Mouse (Mus musculus): Measurements from ENCODE around the gene Celf2.

Gene Celf2

DNA sequence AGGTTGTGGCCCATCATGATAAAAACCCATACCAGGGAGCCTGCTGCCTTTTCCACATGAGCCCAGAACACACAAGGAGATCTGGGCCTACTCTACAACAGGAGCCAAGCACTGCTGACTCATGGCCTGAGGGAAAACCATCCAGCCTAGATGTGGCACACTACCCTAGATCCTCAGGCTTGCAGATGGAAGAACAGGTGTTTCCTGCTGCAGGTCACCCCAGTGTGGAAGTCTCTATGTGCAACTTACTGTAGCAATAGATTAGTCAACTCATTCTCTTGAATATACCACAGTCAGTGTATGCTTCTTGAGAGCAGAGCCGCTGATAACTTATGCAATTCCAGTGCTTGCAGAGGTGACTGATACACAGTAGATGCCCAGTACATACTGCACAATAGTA lies 612.5 kb downstream of the Celf2 start:
- no peak for DNase-seq

GRCm38 (mm10) chr2:6893597-6893996 lies 615.8 kb downstream of the Celf2 start:
- no peak for DNase-seq

DNA sequence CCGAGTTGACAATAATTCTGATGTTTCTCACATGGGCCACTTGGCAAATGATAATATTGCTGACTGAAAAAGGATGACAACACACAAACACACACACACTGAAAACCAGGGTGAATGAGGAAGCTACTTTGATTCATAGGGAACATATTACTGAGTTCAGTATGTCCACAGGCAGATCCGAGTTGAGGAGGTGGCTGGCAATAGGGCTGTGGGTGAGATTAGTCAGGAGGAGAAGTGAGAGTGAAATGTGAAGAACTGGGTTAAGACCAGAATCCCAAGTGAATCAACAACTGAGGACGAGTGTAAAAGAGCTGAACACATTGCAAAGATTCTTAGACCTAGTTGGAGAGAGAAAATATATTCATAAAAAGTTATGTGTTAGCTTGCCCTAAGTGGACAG lies 616.3 kb downstream of the Celf2 start:
- no peak for DNase-seq

- DNase-seq, result no peak
These were observed 624.3 kb downstream of the Celf2 start for GRCm38 (mm10) chr2:6884796-6885711.

GRCm38 (mm10) chr2:6883996-6884795 lies 625.2 kb downstream of the Celf2 start:
- DNase-seq, result peak; percentile 65

- DNase-seq, result peak; percentile 38
These were observed 627.0 kb downstream of the Celf2 start for GRCm38 (mm10) chr2:6882236-6882885.

DNA sequence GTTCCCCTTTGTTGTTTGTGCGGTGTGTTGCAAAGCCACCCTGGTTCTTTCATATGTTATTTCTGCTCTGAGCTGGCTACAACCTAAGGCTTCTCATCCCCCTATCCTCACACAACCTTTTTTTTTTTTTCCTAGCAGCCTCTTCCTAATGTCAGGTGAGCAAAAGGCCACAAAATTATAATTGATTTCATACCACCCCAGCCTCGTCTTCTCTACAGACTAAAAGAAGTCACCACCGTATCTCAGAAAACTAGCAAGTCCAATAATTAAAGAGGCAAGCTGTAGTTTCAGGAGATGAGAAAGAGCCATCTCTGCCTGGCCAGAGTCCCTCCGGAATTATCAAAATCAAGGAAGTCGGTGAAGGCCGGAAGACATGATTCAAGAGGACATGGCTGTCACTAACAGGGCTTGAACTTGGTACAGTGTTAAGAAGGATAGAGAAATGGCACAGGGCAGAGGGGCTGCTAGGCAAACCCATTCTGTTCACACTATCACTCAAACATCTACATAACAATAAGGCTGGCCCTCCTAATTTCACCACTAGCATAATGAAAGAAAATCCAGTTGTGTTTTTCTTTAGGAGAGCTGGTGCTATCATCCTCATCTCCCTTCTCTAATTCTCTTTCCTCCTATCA lies 628.3 kb downstream of the Celf2 start:
- no peak for DNase-seq

DNA sequence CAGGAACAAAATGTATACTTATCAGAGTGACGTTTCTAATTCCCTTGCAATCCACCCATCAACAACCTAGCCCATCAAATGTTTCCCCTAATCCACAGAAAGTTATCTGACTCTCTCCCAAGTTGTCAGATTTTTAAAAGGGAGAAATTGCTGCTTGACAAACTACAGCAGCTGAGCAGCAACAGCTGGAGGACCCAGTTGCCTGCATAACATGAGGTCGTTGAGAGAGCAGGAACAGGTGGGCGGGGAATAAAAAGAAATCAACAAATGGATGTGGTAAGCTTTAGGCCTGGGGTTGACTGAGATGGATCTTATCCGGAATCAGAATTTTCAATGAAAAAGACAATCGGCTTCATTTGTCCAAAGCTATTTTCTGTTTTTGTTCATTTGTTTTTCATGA lies 632.3 kb downstream of the Celf2 start:
- DNase-seq, result peak; percentile 16

GRCm38 (mm10) chr2:6876547-6876946 lies 632.8 kb downstream of the Celf2 start:
- DNase-seq, result peak; percentile 22

DNA sequence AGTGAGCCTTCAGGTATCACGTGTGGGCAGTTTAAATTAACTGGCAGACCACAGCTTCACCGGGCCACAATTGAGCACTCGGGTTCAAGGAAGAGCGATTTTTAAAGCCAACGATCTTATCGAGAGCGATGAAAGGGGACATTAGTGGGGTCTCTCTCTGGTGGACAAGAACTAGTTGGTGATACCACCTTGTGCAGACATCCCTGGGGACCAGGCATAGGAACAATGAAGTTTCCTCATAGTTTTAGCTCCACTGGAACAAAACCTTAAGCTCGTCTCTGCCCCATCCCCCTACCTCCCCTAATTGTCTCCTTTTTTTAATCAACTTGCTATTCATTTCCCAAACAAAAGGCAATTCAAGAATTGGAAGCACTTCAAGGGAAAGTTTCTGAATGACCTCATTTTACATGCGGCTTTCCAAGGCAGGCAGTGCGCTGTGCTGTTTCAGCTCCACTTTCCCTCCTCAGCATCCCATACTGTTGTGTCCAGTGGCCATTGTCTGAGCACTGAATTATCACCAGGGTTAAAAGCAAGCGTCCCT lies 634.2 kb downstream of the Celf2 start:
- DNase-seq, result peak; percentile 65

- DNase-seq, result peak; percentile 86
These were observed 635.0 kb downstream of the Celf2 start for GRCm38 (mm10) chr2:6874266-6874955.

DNA sequence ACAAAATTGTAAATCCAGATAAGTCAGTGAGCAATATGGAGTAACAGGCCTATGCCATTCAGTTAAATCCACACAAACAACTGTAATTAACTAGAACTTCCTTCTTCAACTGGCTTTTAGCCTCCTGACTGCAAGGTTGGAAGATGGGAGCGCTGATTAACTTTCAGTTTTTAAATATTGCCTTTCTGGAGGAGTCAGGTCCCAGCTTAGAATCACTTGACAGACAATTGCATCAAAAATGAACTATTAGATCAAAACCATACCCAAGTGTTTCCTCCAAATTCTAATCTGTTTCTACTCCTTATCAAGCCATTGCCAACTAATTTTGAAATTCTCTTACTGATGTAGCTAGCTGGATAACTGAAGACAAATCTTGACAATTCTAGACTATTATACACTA lies 635.7 kb downstream of the Celf2 start:
- no peak for DNase-seq

GRCm38 (mm10) chr2:6872894-6873255 lies 636.5 kb downstream of the Celf2 start:
- DNase-seq, result peak; percentile 71

DNA sequence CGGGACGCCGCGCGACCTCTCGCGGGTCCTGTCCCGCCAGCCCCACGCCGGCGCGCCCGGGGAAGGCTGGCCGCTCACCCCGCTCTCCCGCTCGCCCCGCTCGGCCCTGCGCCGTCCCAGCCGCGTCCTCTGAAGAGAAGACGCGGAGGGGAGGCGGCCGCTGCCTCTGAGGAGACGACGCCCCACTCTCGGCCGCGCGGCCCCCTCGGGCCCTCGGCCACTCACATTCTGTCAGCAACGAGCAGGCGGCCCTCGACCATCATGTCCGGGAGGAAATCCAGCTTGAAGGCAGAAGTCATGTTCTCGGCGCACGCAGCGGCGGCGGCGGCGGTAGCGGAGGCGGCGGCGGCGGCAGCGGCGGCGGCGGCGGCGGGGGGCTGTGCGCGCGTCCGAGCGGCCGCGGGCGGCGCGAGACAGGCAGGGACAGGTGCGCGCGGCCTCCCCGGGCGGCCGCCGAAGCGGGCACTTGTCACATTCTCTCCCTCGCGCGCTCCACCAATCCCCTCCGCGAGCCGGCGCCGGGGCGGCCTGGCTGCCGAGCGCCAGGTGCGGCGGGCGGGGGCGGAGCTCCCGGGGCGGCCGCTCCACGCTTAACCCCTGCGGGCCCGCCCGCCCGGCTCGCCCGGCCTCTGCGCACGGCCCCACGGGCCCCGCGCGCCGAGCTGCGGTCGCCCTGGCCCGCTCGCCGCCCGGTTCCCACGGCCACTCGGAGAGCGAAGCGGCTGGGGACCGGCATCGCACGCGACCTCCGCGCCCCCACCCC lies 637.1 kb downstream of the Celf2 start:
- peak; percentile 80 for DNase-seq

DNA sequence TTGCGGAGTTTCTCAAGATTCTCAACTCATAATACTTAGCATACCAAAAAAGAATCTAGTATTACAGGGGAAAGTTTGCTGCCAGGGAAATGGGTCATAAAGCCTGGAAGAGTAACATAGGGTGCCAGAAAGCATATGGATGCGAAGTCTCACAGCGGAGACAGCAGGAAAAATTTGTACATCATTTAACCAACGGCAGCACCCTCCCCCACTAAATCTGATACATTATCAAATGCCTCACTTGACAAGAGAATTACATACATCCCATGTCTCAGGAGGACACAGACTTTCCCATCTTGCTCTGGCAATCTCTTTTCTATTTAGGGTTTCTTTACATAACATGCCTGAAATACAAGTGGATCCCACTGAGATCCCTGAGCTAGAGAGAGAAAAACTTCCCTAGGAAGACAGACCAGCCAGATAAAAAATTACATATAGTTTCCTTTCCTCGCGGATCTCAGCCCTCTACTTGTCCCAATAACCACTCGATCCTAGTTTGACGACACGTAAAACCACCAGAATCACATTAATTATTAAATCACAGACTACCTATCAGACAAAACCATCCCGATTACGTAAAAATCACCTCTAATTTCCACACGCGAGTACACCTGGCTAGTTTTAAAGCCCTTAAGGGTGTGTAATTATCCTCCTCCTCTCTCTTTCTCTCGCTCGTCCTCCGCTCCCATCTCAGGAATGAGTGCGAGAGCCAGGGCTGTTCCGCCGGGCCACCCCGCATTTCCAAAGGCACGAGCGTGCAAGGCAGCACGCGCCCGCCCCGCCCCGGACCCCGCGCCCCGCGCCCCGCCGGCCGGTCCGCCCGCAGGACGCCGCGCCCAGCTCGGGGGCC lies 637.9 kb downstream of the Celf2 start:
- DNase-seq, result peak; percentile 70

- DNase-seq, result peak; percentile 38
These were observed 639.2 kb downstream of the Celf2 start for GRCm38 (mm10) chr2:6869956-6870710.

DNA sequence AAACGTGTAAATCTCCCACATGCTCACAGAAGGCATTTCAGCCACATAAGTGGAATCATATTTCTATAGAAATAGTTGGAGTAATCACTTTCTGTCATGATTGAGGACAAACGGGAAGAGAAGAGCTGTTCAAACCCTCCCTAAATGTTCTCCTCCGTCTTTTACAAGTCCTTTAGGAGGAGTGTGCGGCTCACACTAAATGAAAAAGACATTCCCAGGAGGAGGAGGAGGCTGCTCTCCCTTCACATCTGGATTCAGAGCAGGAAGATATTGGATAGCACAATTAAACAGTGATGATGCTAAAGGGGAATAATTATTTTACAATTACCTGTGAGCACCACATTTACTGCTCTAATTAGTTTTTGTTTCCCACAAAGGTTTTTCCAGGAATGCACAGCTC lies 642.1 kb downstream of the Celf2 start:
- DNase-seq, result no peak

DNA sequence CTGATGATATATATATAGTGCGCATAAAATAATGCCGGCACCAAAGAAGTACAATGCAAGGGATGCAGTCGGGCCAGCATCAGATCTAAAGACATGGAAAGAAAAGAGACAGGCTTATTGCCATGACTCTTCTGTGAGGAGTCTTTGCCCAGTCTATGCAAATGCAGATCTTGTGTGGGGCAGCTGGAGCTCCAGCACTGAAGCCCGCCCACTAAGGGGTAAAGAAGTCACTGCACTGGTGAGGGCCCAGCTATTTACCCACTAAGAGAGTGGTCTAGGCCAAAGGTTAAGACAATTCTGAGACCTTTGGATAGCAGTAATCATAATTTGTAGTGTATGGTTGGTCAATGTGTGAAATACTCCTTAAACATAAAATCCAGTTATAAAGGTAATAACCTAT lies 643.6 kb downstream of the Celf2 start:
- no peak for DNase-seq

DNA sequence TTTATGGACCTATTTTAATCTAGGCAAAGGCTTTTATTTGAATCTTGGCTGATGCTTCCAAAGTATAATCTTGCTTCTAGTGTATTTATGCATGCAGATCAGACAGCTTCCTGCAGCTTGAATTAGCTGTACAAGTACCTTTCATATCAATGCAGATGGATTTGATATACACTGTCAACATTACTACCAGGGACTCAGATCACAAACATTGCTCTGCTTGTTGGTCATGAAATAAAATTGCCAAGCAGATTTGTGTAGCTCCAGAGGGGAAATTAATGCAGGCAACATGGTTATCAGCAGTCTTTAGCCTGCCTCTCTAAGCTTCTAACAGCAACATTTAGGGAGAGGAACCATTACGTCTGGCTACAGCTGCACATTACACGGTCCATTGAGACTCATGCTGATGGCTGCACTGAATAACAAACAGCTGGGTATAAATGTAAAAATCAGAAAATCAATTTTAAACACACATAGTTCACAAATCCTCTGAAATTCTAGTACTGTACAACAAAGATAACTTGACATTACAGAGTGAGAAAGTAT lies 659.2 kb downstream of the Celf2 start:
- no peak for DNase-seq
